Mouse (Mus musculus): ENCODE results near the gene Rhbdl1. TPM values are rescaled to one million over a fixed set of nuclear protein-coding genes. Genes with fewer than 3 reads are reported as not detected.
A peak's percentile ranks its signal among the peaks of the same experiment; 100 is the strongest.

Rhbdl1 gene
- polyA plus RNA-seq, 1 experiment = 2.1 TPM

DNA sequence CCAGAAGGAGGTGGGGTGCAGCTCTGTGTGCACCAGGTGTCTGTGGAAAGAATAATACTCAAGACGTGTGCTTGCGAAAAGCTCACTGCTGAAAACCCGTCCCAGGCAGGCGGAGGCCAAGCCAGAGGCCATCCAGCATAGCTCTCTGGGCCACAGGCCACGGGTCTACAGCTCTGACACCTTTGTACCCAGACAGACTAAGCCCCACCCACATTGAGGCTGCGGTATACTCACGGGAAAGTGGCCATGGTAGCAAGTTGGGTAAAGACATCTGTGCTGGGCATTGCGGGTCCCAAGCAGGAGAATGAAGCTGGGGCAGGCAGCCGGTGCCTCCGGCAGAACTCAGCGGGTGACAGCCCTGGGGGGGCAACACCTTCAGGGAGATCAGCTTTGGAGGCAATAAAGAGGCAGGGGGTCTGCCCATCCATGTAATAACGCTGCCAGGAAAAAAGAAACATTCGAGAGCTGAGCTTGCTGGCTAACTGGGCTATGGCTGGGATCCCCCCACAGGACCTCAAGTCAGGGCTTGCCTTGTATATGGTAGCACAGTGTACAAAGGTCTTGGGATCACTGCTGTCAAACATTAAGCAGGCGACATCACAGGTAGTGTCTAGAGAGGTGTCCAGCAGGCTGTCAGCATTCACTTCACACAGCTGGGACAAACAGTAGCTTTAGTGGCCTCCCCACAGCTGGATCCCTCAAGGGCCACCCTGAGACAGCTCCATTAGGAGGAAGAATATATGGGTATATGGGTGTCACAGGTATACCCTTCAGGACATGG, 2.5 kb upstream of the Rhbdl1 start:
- Histone ChIP-seq H3K27ac (ENCODE audit: control insufficient read depth, insufficient read depth, low read depth, low read length) (no peak overlapping the region), H3K27me3 (ENCODE audit: control insufficient read depth, insufficient read depth, low read length) (no peaks in the 10 kb centered on the region), H3K4me3 (ENCODE audit: control insufficient read depth, low read depth, low read length) (no peak overlapping the region), H3K36me3 (ENCODE audit: control insufficient read depth, insufficient read depth, low read length) (no peaks in the 10 kb centered on the region), H3K4me1 (ENCODE audit: control insufficient read depth, insufficient read depth, low read length) (peaks cover 19% of the 10 kb centered on the region)
- TF ChIP-seq CTCF (IDR thresholded peaks at IDR 0.05; ENCODE audit: control insufficient read depth, insufficient read depth, insufficient replicate concordance, low read depth, low read length) (no peak), POLR2A (IDR thresholded peaks at IDR 0.05; ENCODE audit: control insufficient read depth, low read depth, low read length) (no peak)

DNA sequence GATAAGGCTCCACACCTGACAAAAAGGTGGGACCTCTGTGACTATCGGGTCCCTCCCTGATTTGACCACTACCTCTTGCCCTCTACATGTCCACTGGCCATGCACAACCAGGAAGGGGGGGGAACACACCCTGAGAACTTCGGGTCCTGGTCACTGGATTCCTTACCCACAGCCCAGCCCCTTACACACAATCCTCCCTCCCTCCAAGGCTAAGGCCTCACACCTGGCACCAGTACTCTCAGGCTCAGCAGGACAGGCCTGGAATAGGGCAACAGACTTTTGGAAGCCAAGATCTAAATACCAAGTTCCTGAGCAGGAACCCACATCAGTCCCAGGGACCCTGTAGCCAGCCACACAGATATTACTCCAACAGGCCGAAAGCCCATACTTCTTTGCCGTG, 1.8 kb upstream of the Rhbdl1 start:
- Histone ChIP-seq H3K4me1 (ENCODE audit: control insufficient read depth, insufficient read depth, low read length) (peaks cover 26% of the 10 kb centered on the region), H3K27me3 (ENCODE audit: control insufficient read depth, insufficient read depth, low read length) (no peaks in the 10 kb centered on the region), H3K27ac (ENCODE audit: control insufficient read depth, insufficient read depth, low read depth, low read length) (no peak overlapping the region), H3K36me3 (ENCODE audit: control insufficient read depth, insufficient read depth, low read length) (no peaks in the 10 kb centered on the region), H3K4me3 (ENCODE audit: control insufficient read depth, low read depth, low read length) (no peak overlapping the region)
- TF ChIP-seq CTCF (IDR thresholded peaks at IDR 0.05; ENCODE audit: control insufficient read depth, insufficient read depth, insufficient replicate concordance, low read depth, low read length) (no peak), POLR2A (IDR thresholded peaks at IDR 0.05; ENCODE audit: control insufficient read depth, low read depth, low read length) (no peak)

DNA sequence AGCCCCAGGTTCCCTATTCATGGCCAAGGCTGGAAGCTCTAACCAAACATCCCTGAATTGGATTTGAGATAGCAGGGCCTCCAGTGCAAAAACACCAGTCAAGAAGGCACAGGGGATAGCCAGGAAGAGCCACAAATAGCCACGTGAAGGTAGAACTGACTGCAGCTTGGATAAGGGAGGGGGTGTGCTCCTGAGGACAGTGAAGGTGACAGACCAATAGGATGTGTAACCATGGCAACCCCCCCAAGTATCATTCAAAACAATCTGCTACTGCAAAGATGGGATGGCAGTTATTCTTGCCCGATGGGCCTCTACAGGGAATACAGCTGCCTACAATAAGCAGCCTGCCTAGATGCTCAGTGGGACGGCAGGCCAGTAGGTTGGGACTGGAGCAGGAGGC, 438 bp upstream of the Rhbdl1 start:
- H3K4me3 ChIP-seq (ENCODE audit: control insufficient read depth, low read depth, low read length) = no peak overlapping the region
- H3K27ac ChIP-seq (ENCODE audit: control insufficient read depth, insufficient read depth, low read depth, low read length) = peak overlapping the region; percentile 23
- H3K27me3 ChIP-seq (ENCODE audit: control insufficient read depth, insufficient read depth, low read length) = no peaks in the 10 kb centered on the region
- peaks cover 31% of the 10 kb centered on the region for H3K4me1 ChIP-seq (ENCODE audit: control insufficient read depth, insufficient read depth, low read length)
- H3K36me3 ChIP-seq (ENCODE audit: control insufficient read depth, insufficient read depth, low read length) = no peaks in the 10 kb centered on the region
- no peak for TF ChIP-seq CTCF (IDR thresholded peaks at IDR 0.05; ENCODE audit: control insufficient read depth, insufficient read depth, insufficient replicate concordance, low read depth, low read length)
- TF ChIP-seq POLR2A (IDR thresholded peaks at IDR 0.05; ENCODE audit: control insufficient read depth, low read depth, low read length) = no peak

DNA sequence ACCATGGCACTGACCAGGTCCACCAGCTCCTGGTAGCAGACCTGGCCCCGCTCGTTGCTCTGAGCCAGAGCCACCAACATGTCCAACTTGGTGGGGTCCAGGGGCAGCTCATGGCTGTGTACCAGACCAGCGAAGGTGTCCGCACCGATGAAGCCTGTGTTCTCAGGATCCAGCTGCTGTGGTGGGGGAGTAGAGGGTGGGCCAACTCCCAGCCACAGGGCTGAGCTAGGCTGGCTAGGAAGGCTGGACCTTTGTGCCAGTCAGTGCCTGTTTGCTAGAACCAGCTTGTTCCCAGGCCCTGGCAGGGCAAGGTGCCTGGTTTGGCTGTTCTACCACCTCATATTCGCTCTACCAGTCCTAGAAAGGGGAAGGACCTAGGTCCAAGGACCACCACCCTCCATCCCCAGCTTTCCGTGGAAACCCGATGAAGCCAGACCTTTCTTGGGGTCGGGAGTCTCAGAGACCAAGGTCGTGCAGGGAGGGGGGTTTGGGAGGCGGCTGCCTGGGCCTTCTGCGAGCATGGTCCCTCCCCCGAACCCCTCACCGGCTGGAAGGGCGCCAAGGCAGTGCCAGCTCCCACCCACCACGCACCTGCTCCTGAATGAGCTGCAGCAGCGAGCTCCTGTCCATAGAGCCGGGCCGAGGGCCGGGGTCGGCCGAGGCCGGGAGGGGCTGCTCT, 559 bp downstream of the Rhbdl1 start:
- Histone ChIP-seq H3K27me3 (ENCODE audit: control insufficient read depth, insufficient read depth, low read length) (no peaks in the 10 kb centered on the region), H3K4me1 (ENCODE audit: control insufficient read depth, insufficient read depth, low read length) (peaks cover 38% of the 10 kb centered on the region), H3K4me3 (ENCODE audit: control insufficient read depth, low read depth, low read length) (peak overlapping the region; percentile 30), H3K36me3 (ENCODE audit: control insufficient read depth, insufficient read depth, low read length) (no peaks in the 10 kb centered on the region), H3K27ac (ENCODE audit: control insufficient read depth, insufficient read depth, low read depth, low read length) (peak overlapping the region; percentile 0)
- TF ChIP-seq POLR2A (IDR thresholded peaks at IDR 0.05; ENCODE audit: control insufficient read depth, low read depth, low read length) (no peak), CTCF (IDR thresholded peaks at IDR 0.05; ENCODE audit: control insufficient read depth, insufficient read depth, insufficient replicate concordance, low read depth, low read length) (no peak)

DNA sequence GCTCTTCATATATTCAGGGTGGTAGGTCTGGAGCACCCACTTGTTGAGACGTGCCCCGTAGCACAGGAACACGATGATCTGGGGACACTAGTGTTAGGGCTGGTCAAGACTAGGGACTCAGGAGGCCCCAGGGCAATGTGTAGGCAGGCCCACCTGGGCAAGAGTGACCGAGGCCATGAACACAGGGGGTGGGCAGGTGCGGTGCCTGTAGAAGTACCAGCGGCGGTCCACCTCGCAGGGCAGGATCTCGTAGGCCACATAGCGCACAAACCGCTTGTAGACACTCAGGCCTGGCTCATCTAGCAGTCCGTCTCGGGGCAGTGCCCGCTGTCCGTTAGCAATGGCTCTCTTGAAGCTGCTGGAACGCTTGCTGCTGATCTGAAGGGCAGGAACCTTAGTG, 1.3 kb downstream of the Rhbdl1 start:
- H3K4me1 ChIP-seq (ENCODE audit: control insufficient read depth, insufficient read depth, low read length) = peaks cover 40% of the 10 kb centered on the region
- H3K27ac ChIP-seq (ENCODE audit: control insufficient read depth, insufficient read depth, low read depth, low read length) = no peak overlapping the region
- no peaks in the 10 kb centered on the region for H3K36me3 ChIP-seq (ENCODE audit: control insufficient read depth, insufficient read depth, low read length)
- TF ChIP-seq CTCF (IDR thresholded peaks at IDR 0.05; ENCODE audit: control insufficient read depth, insufficient read depth, insufficient replicate concordance, low read depth, low read length) (no peak), POLR2A (IDR thresholded peaks at IDR 0.05; ENCODE audit: control insufficient read depth, low read depth, low read length) (peak; percentile 41; the same call in 1 of the 2 replicates)
- no peaks in the 10 kb centered on the region for H3K27me3 ChIP-seq (ENCODE audit: control insufficient read depth, insufficient read depth, low read length)
- no peak overlapping the region for H3K4me3 ChIP-seq (ENCODE audit: control insufficient read depth, low read depth, low read length)

DNA sequence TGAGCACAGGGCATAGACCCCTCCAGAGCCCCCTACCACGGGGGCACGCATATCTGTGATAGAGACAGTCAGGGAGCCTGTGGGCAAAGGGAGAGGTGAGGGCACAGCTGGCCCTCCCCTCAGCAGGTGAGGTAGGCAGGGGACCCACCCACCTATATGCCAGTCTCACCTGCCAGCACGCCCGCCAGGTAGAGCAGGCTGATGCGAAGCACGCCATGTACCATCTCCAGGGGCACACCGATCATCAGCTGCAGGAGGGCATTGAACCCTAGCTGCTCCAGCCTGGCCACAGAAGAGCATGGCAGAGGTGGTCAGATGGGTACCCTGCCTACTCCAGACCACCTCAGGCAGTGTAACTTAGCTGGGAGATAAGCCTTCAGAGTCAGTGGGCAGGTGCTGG, 1.8 kb downstream of the Rhbdl1 start:
- Histone ChIP-seq H3K27me3 (ENCODE audit: control insufficient read depth, insufficient read depth, low read length) (no peaks in the 10 kb centered on the region), H3K27ac (ENCODE audit: control insufficient read depth, insufficient read depth, low read depth, low read length) (no peak overlapping the region), H3K4me1 (ENCODE audit: control insufficient read depth, insufficient read depth, low read length) (peaks cover 40% of the 10 kb centered on the region), H3K36me3 (ENCODE audit: control insufficient read depth, insufficient read depth, low read length) (no peaks in the 10 kb centered on the region), H3K4me3 (ENCODE audit: control insufficient read depth, low read depth, low read length) (no peak overlapping the region)
- TF ChIP-seq POLR2A (IDR thresholded peaks at IDR 0.05; ENCODE audit: control insufficient read depth, low read depth, low read length) (no peak), CTCF (IDR thresholded peaks at IDR 0.05; ENCODE audit: control insufficient read depth, insufficient read depth, insufficient replicate concordance, low read depth, low read length) (no peak)

DNA sequence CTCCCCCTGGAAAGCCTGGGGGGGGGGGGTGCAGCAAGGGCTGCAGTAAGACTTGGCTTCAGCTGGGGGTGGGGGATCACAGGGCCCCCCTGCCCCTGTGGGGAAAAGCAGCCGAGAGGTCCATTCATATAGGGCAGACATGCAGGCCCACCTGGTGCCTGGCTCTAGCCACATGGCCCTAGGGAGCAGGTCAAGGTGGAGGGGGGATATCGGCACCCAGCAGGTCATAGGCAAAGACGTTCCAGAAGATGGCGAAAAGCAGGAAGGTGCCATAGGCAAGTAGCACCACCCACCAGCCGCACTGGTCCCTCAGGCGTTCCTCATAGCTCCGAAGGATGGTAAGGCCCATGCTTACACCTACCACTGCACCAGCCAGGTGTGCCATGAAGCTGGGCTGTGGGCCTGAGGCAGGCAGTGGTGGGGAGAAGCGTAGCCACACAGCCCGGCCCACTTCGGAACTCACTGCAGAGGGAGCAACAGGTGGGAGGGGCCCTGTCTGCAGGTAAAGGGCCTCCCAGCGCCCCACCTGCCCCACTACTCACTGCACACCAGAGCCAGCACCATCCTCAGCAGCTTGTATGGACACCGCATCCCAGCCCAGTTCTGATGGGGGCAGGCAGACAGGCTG, 2.4 kb downstream of the Rhbdl1 start:
- TF ChIP-seq CTCF (IDR thresholded peaks at IDR 0.05; ENCODE audit: control insufficient read depth, insufficient read depth, insufficient replicate concordance, low read depth, low read length) = no peak
- no peak for TF ChIP-seq POLR2A (IDR thresholded peaks at IDR 0.05; ENCODE audit: control insufficient read depth, low read depth, low read length)
- Histone ChIP-seq H3K27me3 (ENCODE audit: control insufficient read depth, insufficient read depth, low read length) (no peaks in the 10 kb centered on the region), H3K27ac (ENCODE audit: control insufficient read depth, insufficient read depth, low read depth, low read length) (no peak overlapping the region), H3K4me3 (ENCODE audit: control insufficient read depth, low read depth, low read length) (no peak overlapping the region), H3K36me3 (ENCODE audit: control insufficient read depth, insufficient read depth, low read length) (no peaks in the 10 kb centered on the region), H3K4me1 (ENCODE audit: control insufficient read depth, insufficient read depth, low read length) (peaks cover 40% of the 10 kb centered on the region)
